Mouse (Mus musculus) gastrocnemius, adult 8-10 months (tissue): Measurements from ENCODE around the gene Slc17a7. TPM values are rescaled to one million over a fixed set of nuclear protein-coding genes. Genes with fewer than 3 reads are reported as not detected.
"Not testable (repeated sequence)": the region's sequence is repeated elsewhere in the genome, so short reads cannot be mapped to it uniquely, and the experiment has no call there.

Experiments
- DNase-seq, 2 experiments: peaks; one replicate each; pipeline ENCODE4 v3.0.0; 2022; ENCODE audit warnings: low spot score in 2 of 2
- total RNA-seq, 4 experiments: library from RNA; stranded (reverse); gene quantifications; 2 replicates each; pipeline ENCODE4 v1.2.4; 2022

Gene Slc17a7
- total RNA-seq, 4 experiments from 2014 or later: 0.21 to 0.39 (median 0.31) TPM

GRCm38 (mm10) chr7:45154096-45154992, 9.4 kb upstream of the Slc17a7 start, which contains the start of the genes Pih1d1 and Aldh16a1:
Pih1d1 (plus strand) TSS chr7:45154303.
Aldh16a1 (minus strand) TSS chr7:45154584.
- peak; percentile 97 for DNase-seq

GRCm38 (mm10) chr7:45154993-45155514, 8.7 kb upstream of the Slc17a7 start:
- DNase-seq: peak; percentile 43 to 60

GRCm38 (mm10) chr7:45155590-45155989, 8.2 kb upstream of the Slc17a7 start:
- no peak for DNase-seq

- no peak for DNase-seq
Measured at GRCm38 (mm10) chr7:45156206-45156605, 7.5 kb upstream of the Slc17a7 start.

- no peak for DNase-seq
Measured at GRCm38 (mm10) chr7:45157459-45157858, 6.3 kb upstream of the Slc17a7 start.

GRCm38 (mm10) chr7:45158991-45159390, 4.8 kb upstream of the Slc17a7 start:
- DNase-seq: no peak

- no peak for DNase-seq
Measured at GRCm38 (mm10) chr7:45160316-45160800, 3.4 kb upstream of the Slc17a7 start.

- DNase-seq: no peak
Measured at GRCm38 (mm10) chr7:45160866-45161265, 2.9 kb upstream of the Slc17a7 start.

- DNase-seq: peak; percentile 74 to 82
Measured at GRCm38 (mm10) chr7:45161612-45162473, 1.9 kb upstream of the Slc17a7 start.

- DNase-seq: no peak
Measured at GRCm38 (mm10) chr7:45162551-45162950, 1.2 kb upstream of the Slc17a7 start.

GRCm38 (mm10) chr7:45162996-45163615, 643 bp upstream of the Slc17a7 start:
- DNase-seq: no peak

GRCm38 (mm10) chr7:45164833-45165232, 1.1 kb downstream of the Slc17a7 start:
- DNase-seq: no peak

GRCm38 (mm10) chr7:45165701-45166100, 2.0 kb downstream of the Slc17a7 start:
- no peak for DNase-seq

GRCm38 (mm10) chr7:45166950-45167401, 3.2 kb downstream of the Slc17a7 start:
- no peak for DNase-seq

- DNase-seq: no peak
Measured at GRCm38 (mm10) chr7:45167761-45168445, 4.2 kb downstream of the Slc17a7 start.

GRCm38 (mm10) chr7:45168656-45169055, 4.9 kb downstream of the Slc17a7 start:
- DNase-seq: no peak

- DNase-seq: no peak
Measured at GRCm38 (mm10) chr7:45169495-45169894, 5.7 kb downstream of the Slc17a7 start.

- no peak for DNase-seq
Measured at GRCm38 (mm10) chr7:45172974-45173373, 9.2 kb downstream of the Slc17a7 start.

- DNase-seq: not testable (repeated sequence)
Measured at GRCm38 (mm10) chr7:45173772-45174171, 10.0 kb downstream of the Slc17a7 start.

GRCm38 (mm10) chr7:45174567-45175280, 11.0 kb downstream of the Slc17a7 start:
- no peak for DNase-seq
